Mouse (Mus musculus) myocyte (in vitro differentiated cells): ENCODE data around the gene Rbm20. TPM values are rescaled to one million over a fixed set of nuclear protein-coding genes. Genes with fewer than 3 reads are reported as not detected.

Source experiments
- H3K27me3 ChIP-seq: one replicate; pipeline ENCODE4 v1.6.1; 2011; ENCODE audit not compliant: control insufficient read depth, insufficient read depth, insufficient read length
- H3K36me3 ChIP-seq: one replicate; pipeline ENCODE4 v1.6.1; 2011; ENCODE audit not compliant: control insufficient read depth, insufficient read depth
- H3K4me2 ChIP-seq: one replicate; pipeline ENCODE4 v1.6.1; 2011; ENCODE audit warnings: low read depth, control low read depth
- H3K4me3 ChIP-seq: one replicate; pipeline ENCODE4 v1.5.1; 2011; ENCODE audit warnings: mild to moderate bottlenecking, control low read depth, moderate library complexity
- H3K79me2 ChIP-seq: one replicate; pipeline ENCODE4 v1.6.1; 2011; ENCODE audit not compliant: control insufficient read depth, insufficient read depth
- H3ac ChIP-seq: one replicate; pipeline ENCODE4 v1.6.1; 2011; ENCODE audit not compliant: control insufficient read depth, insufficient read length
- CEBPB ChIP-seq: IDR thresholded peaks from 2 replicates; pipeline ENCODE4 v1.6.1; 2011; ENCODE audit warnings: mild to moderate bottlenecking, moderate library complexity; ENCODE audit not compliant: poor library complexity, insufficient read depth, severe bottlenecking
- E2F4 ChIP-seq: IDR thresholded peaks from one replicate; pipeline ENCODE4 v1.6.1; 2011; ENCODE audit warnings: mild to moderate bottlenecking, control low read depth, moderate library complexity; ENCODE audit not compliant: insufficient read depth
- MAX ChIP-seq: IDR thresholded peaks from one replicate; pipeline ENCODE4 v1.6.1; 2011; ENCODE audit warnings: low read depth, mild to moderate bottlenecking, control low read depth
- MYOD1 ChIP-seq, 3 experiments: IDR thresholded peaks; one replicate each; pipeline ENCODE4 v1.6.1; 2011; ENCODE audit warnings: control low read depth in 2 of 3, low read depth in 2 of 3, mild to moderate bottlenecking in 2 of 3, moderate library complexity in 1 of 3; ENCODE audit not compliant: insufficient read length in 2 of 3, control insufficient read depth in 1 of 3
- MYOG ChIP-seq, 3 experiments: IDR thresholded peaks; one replicate each; pipeline ENCODE4 v1.6.1; 2011; ENCODE audit warnings: control low read depth in 2 of 3, low read depth in 2 of 3, mild to moderate bottlenecking in 2 of 3; ENCODE audit not compliant: insufficient read length in 2 of 3, control insufficient read depth in 1 of 3, insufficient read depth in 1 of 3
- POLR2A ChIP-seq: IDR thresholded peaks from one replicate; pipeline ENCODE4 v1.6.1; 2011; ENCODE audit warnings: low read depth, mild to moderate bottlenecking, control low read depth, moderate library complexity; ENCODE audit not compliant: insufficient read length
- POLR2AphosphoS2 ChIP-seq: IDR thresholded peaks from one replicate; pipeline ENCODE4 v1.6.1; 2011; ENCODE audit warnings: low read depth, control low read depth; ENCODE audit not compliant: insufficient read length
- REST ChIP-seq: IDR thresholded peaks from one replicate; pipeline ENCODE4 v1.6.1; 2011; ENCODE audit warnings: mild to moderate bottlenecking, control low read depth, moderate library complexity; ENCODE audit not compliant: insufficient read depth, insufficient read length
- SRF ChIP-seq: IDR thresholded peaks from one replicate; pipeline ENCODE4 v1.6.1; 2011; ENCODE audit warnings: low read depth; ENCODE audit not compliant: control insufficient read depth, insufficient read length
- TCF12 ChIP-seq: IDR thresholded peaks from one replicate; pipeline ENCODE4 v1.6.1; 2011; ENCODE audit warnings: mild to moderate bottlenecking, control low read depth; ENCODE audit not compliant: poor library complexity, insufficient read depth, severe bottlenecking
- TCF3 ChIP-seq: IDR thresholded peaks from one replicate; pipeline ENCODE4 v1.6.1; 2011; ENCODE audit warnings: low read depth, control low read depth; ENCODE audit not compliant: insufficient read length
- USF1 ChIP-seq: IDR thresholded peaks from one replicate; pipeline ENCODE4 v1.6.1; 2011; ENCODE audit warnings: low read depth, mild to moderate bottlenecking, control low read depth, moderate library complexity
- polyA plus RNA-seq: library from polyadenylated mRNA; unstranded; fragments of >200 nt; fragmentation: generic; extraction: Trizol; gene quantifications from one replicate; pipeline ENCODE4 v1.2.1, GENCODE M21; 2012; ENCODE audit warnings: missing spikeins

Gene Rbm20
- polyA plus RNA-seq, 1 experiment: 35.4 TPM

GRCm38 (mm10) chr19:53754421-53754830 is 77.3 kb downstream of the Rbm20 start:
- peak overlapping the region; percentile 61 for H3K4me2 ChIP-seq
- peaks cover 4% of the 10 kb centered on the region for H3K36me3 ChIP-seq
- no peak overlapping the region for H3ac ChIP-seq
- H3K27me3 ChIP-seq: no peaks in the 10 kb centered on the region
- TF ChIP-seq POLR2A: peak; percentile 39
- TF ChIP-seq REST: no peak
- TF ChIP-seq MAX: no peak
- peak; percentile 18 for TF ChIP-seq SRF
- TF ChIP-seq E2F4: no peak
- no peak for TF ChIP-seq USF1
- TF ChIP-seq TCF12: peak; percentile 62
- peak; percentile 81 for TF ChIP-seq CEBPB
- peak; percentile 89 for TF ChIP-seq TCF3
- peak; percentile 38 for TF ChIP-seq POLR2AphosphoS2
- TF ChIP-seq MYOG (IDR thresholded peaks at IDR 0.05; ENCODE audit: control insufficient read depth in 1 of 3, insufficient read depth in 1 of 3, insufficient read length in 2 of 3, low read depth in 2 of 3): peak in 2 of 3 experiments; percentile 94 to 97
- peak; percentile 51 to 98 (median 96) for TF ChIP-seq MYOD1 (IDR thresholded peaks at IDR 0.05; ENCODE audit: control insufficient read depth in 1 of 3, insufficient read length in 2 of 3, low read depth in 2 of 3)
- no peak overlapping the region for H3K4me3 ChIP-seq
- H3K79me2 ChIP-seq: peaks cover 14% of the 10 kb centered on the region

GRCm38 (mm10) chr19:53755346-53755745 is 78.2 kb downstream of the Rbm20 start:
- peaks cover 4% of the 10 kb centered on the region for H3K36me3 ChIP-seq
- no peak overlapping the region for H3ac ChIP-seq
- no peaks in the 10 kb centered on the region for H3K27me3 ChIP-seq
- H3K4me3 ChIP-seq: no peak overlapping the region
- peak overlapping the region; percentile 61 for H3K4me2 ChIP-seq
- peaks cover 14% of the 10 kb centered on the region for H3K79me2 ChIP-seq
- TF ChIP-seq CEBPB (no peak), E2F4 (no peak), MYOD1 (IDR thresholded peaks at IDR 0.05; ENCODE audit: control insufficient read depth in 1 of 3, insufficient read length in 2 of 3, low read depth in 2 of 3) (no peak), MYOG (IDR thresholded peaks at IDR 0.05; ENCODE audit: control insufficient read depth in 1 of 3, insufficient read depth in 1 of 3, insufficient read length in 2 of 3, low read depth in 2 of 3) (no peak), TCF12 (no peak), SRF (no peak), REST (no peak), USF1 (no peak), TCF3 (no peak), MAX (no peak)

GRCm38 (mm10) chr19:53757432-53758109 is 80.5 kb downstream of the Rbm20 start:
- H3K36me3 ChIP-seq: peaks cover 4% of the 10 kb centered on the region
- no peak overlapping the region for H3K4me2 ChIP-seq
- no peak overlapping the region for H3K4me3 ChIP-seq
- H3ac ChIP-seq: no peak overlapping the region
- peaks cover 27% of the 10 kb centered on the region for H3K79me2 ChIP-seq
- no peaks in the 10 kb centered on the region for H3K27me3 ChIP-seq
- no peak for TF ChIP-seq POLR2AphosphoS2
- no peak for TF ChIP-seq MYOG (IDR thresholded peaks at IDR 0.05; ENCODE audit: control insufficient read depth in 1 of 3, insufficient read depth in 1 of 3, insufficient read length in 2 of 3, low read depth in 2 of 3)
- no peak for TF ChIP-seq MAX
- no peak for TF ChIP-seq REST
- no peak for TF ChIP-seq E2F4

GRCm38 (mm10) chr19:53758881-53759418 is 81.8 kb downstream of the Rbm20 start:
- TF ChIP-seq MYOD1 (IDR thresholded peaks at IDR 0.05; ENCODE audit: control insufficient read depth in 1 of 3, insufficient read length in 2 of 3, low read depth in 2 of 3) (peak in 2 of 3 experiments; percentile 51 to 79), MYOG (IDR thresholded peaks at IDR 0.05; ENCODE audit: control insufficient read depth in 1 of 3, insufficient read depth in 1 of 3, insufficient read length in 2 of 3, low read depth in 2 of 3) (peak in 2 of 3 experiments; percentile 32 to 63), MAX (no peak)
- H3ac ChIP-seq: no peak overlapping the region
- H3K79me2 ChIP-seq: peaks cover 31% of the 10 kb centered on the region
- no peak overlapping the region for H3K4me2 ChIP-seq
- no peaks in the 10 kb centered on the region for H3K27me3 ChIP-seq
- H3K36me3 ChIP-seq: no peaks in the 10 kb centered on the region
- H3K4me3 ChIP-seq: no peak overlapping the region
